In the genomic region with DNA sequence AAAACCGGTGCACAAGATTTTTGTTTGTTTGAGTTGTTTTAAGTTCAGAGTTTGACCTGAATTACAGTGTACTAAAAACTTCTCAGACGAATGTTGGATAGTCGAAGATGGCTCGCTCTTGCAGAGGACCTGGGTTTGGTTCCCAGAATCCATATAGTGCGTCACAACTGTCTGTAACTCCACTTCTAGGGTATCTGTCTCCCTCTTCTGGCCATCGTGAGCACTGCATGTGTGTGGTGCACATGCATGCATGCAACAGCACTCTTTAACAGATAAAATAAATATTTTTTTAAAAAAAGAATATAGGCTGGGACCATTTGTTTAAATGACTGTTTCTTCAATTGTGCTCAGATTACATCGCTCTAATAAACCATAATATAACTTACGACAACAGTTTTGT, we compare ENCODE assay signal across 10 mouse cellular contexts. TPM values are rescaled to one million over a fixed set of nuclear protein-coding genes. Genes with fewer than 3 reads are reported as not detected.
DNase-seq lines count a peak whose midpoint lies in the region; ATAC-seq and TF ChIP-seq lines count a peak whose summit lies in the region.
"Had no signal": no experiment of that assay in that cellular context is flagged by ENCODE, and none has a peak within 500 bp of the region (broad histone marks: within the 10 kb centered on the region; RNA-seq: fewer than 3 reads in every experiment).

No protein-coding gene starts in this region.

- H3K27ac ChIP-seq in gastrocnemius, adult 2 months: no peak overlapping the region
- H3K27ac ChIP-seq in liver, embryonic 14.5 days: no peak overlapping the region
- H3K27ac ChIP-seq: macrophage had no signal

- TF ChIP-seq CTCF in gastrocnemius, adult 2 months (IDR thresholded peaks at IDR 0.05): peak; percentile 64
- TF ChIP-seq CTCF in liver, embryonic 14.5 days (IDR thresholded peaks at IDR 0.05; ENCODE audit: low read depth): peak; percentile 73

- no peak overlapping the region for H3K4me2 ChIP-seq in liver, embryonic 14.5 days (ENCODE audit: low read depth)

- intact Hi-C loops in gastrocnemius, adult 2 months (cut with DNase I): loop anchor here (2.0 to 5.0 kb wide), 2 partner anchors 44 to 112 kb away; a partner anchor contains a TSS

- H3K9me3 ChIP-seq in liver, embryonic 14.5 days (ENCODE audit: control insufficient read depth, low read length): no peaks in the 10 kb centered on the region

- no peaks in the 10 kb centered on the region for H3K27me3 ChIP-seq in liver, embryonic 14.5 days (ENCODE audit: control insufficient read depth, insufficient read depth, low read length)

- peak; percentile 40 for DNase-seq in gastrocnemius, adult 2 months
- DNase-seq in gastrocnemius, postnatal 10 days: no peak
- peak; percentile 27 for DNase-seq in spleen, adult 12 weeks (ENCODE audit: low spot score)
- no peak for DNase-seq in spleen, postnatal 36 days (ENCODE audit: low spot score in 2 of 2)
- DNase-seq in liver, embryonic 14.5 days (ENCODE audit: low read depth in 3 of 3, low spot score in 3 of 3): peak in 1 of 3 experiments; percentile 9
- peak; percentile 74 for DNase-seq in thymus, postnatal 4 days
- no peak for DNase-seq in gastrocnemius, postnatal 4 days (ENCODE audit: low spot score in 2 of 2)

- ATAC-seq in liver, embryonic 14.5 days (ENCODE audit: insufficient read depth): no peak
- ATAC-seq in megakaryocyte, adult 5-6 weeks (ENCODE audit: poor library complexity, severe bottlenecking): no peak

- 69% methylated on average over 8 of the region's 8 CpGs for WGBS in liver, embryonic 14.5 days (ENCODE audit: insufficient replicate concordance)

- no peaks in the 10 kb centered on the region for H3K36me3 ChIP-seq in liver, embryonic 14.5 days (replicated peaks; ENCODE audit: control insufficient read depth, insufficient read depth, low read depth)

- TF ChIP-seq EP300 in liver, embryonic 14.5 days (IDR thresholded peaks at IDR 0.05; ENCODE audit: low read depth): no peak

- peaks cover 3 to 14% of the 10 kb centered on the region in 2 experiments; a peak in 3 of 4 replicates for H3K4me1 ChIP-seq in liver, embryonic 14.5 days (replicated peaks; ENCODE audit: control insufficient read depth in 2 of 2, insufficient read depth in 2 of 2, low read length in 1 of 2)

- H3K4me3 ChIP-seq in gastrocnemius, adult 2 months: no peak overlapping the region
- no peak overlapping the region for H3K4me3 ChIP-seq in liver, embryonic 14.5 days (ENCODE audit: insufficient read depth in 1 of 2, low read depth in 2 of 2, low read length in 2 of 2)

- H3K9ac ChIP-seq in liver, embryonic 14.5 days (replicated peaks): no peak overlapping the region

RNA-seq across cellular contexts. Expression of a gene that starts 3.1 kb away (rescaled TPM):
- 100 to 1,000 TPM; 137 to 243 TPM for total RNA-seq in gastrocnemius, adult 2 months (2021)
- 10 to 100 TPM; 58.2 to 66.6 TPM for total RNA-seq in gastrocnemius, postnatal 10 days (2021)
- polyA plus RNA-seq in liver, embryonic 14.5 days (2012; rRNA removed): 1.6 and 2.1 TPM in 2 replicates
- polyA plus RNA-seq in liver, embryonic 14.5 days (2014; fragmentation: Nextera tagmentation; extraction: Ambion mirVana): 1.1 and 1.3 TPM in 2 replicates
- total RNA-seq in gastrocnemius, postnatal 4 days (2021): 10 to 100 TPM; 32.1 to 32.2 TPM
- 10.8 and 12.3 TPM in 2 replicates for total RNA-seq in megakaryocyte, adult 5-6 weeks (2015)
- 6.9 and 11.0 TPM in 2 replicates for total RNA-seq in megakaryocyte, adult 5-6 weeks (2017)

RNA-seq across cellular contexts. Expression of a gene that starts 19.6 kb away (rescaled TPM):
- not detected for total RNA-seq in gastrocnemius, adult 2 months (2021)
- not detected for total RNA-seq in gastrocnemius, postnatal 10 days (2021)
- not detected in 2 replicates for polyA plus RNA-seq in liver, embryonic 14.5 days (2012; rRNA removed)
- polyA plus RNA-seq in liver, embryonic 14.5 days (2014; fragmentation: Nextera tagmentation; extraction: Ambion mirVana): not detected in 2 replicates
- not detected for total RNA-seq in gastrocnemius, postnatal 4 days (2021)
- not detected in 2 replicates for total RNA-seq in megakaryocyte, adult 5-6 weeks (2015)
- not detected in 2 replicates for total RNA-seq in megakaryocyte, adult 5-6 weeks (2017)
- total RNA-seq: adrenal gland, adult 18-20 months had no signal
- polyA plus RNA-seq: macrophage had no signal

RNA-seq across cellular contexts. Expression of a gene that starts 26.3 kb away (rescaled TPM):
- 1 to 10 TPM; 6.5 to 7.3 TPM for total RNA-seq in gastrocnemius, adult 2 months (2021)
- 1 to 10 TPM; 3.8 to 4.5 TPM for total RNA-seq in gastrocnemius, postnatal 10 days (2021)
- 6.0 and 8.4 TPM in 2 replicates for polyA plus RNA-seq in liver, embryonic 14.5 days (2012; rRNA removed)
- 11.3 and 13.3 TPM in 2 replicates for polyA plus RNA-seq in liver, embryonic 14.5 days (2014; fragmentation: Nextera tagmentation; extraction: Ambion mirVana)
- total RNA-seq in gastrocnemius, postnatal 4 days (2021): 1 to 10 TPM; 3.8 to 4.4 TPM
- total RNA-seq in megakaryocyte, adult 5-6 weeks (2015): 19.5 and 31.4 TPM in 2 replicates
- total RNA-seq in megakaryocyte, adult 5-6 weeks (2017): 10.7 and 12.1 TPM in 2 replicates

RNA-seq across cellular contexts. Expression of a gene that starts 44.9 kb away (rescaled TPM):
- total RNA-seq in gastrocnemius, adult 2 months (2021): 10 to 100 TPM; 10.6 to 11.5 TPM
- total RNA-seq in gastrocnemius, postnatal 10 days (2021): 10 to 100 TPM; 11.7 to 11.8 TPM
- 4.2 and 7.0 TPM in 2 replicates for polyA plus RNA-seq in liver, embryonic 14.5 days (2012; rRNA removed)
- 10.3 and 11.6 TPM in 2 replicates for polyA plus RNA-seq in liver, embryonic 14.5 days (2014; fragmentation: Nextera tagmentation; extraction: Ambion mirVana)
- total RNA-seq in gastrocnemius, postnatal 4 days (2021): 10 to 100 TPM; 12.9 to 13.8 TPM
- total RNA-seq in megakaryocyte, adult 5-6 weeks (2015): 7.2 and 10.1 TPM in 2 replicates
- 21.0 and 23.6 TPM in 2 replicates for total RNA-seq in megakaryocyte, adult 5-6 weeks (2017)

Comparison
In these comparisons a context has a peak if more than half of its experiments do, and no peak if none do; other contexts are left out.
1. DNase-seq: peak in gastrocnemius, adult 2 months (single experiment), spleen, adult 12 weeks (single experiment) and thymus, postnatal 4 days (single experiment); none in gastrocnemius, postnatal 10 days (single experiment), spleen, postnatal 36 days (0 of 2) and gastrocnemius, postnatal 4 days (0 of 2).